Mouse (Mus musculus) left cerebral cortex, postnatal 14 days (tissue): Measurements from ENCODE around the gene Tuft1. TPM values are rescaled to one million over a fixed set of nuclear protein-coding genes. Genes with fewer than 3 reads are reported as not detected.

Source experiments
- DNase-seq, 2 experiments: peaks; one replicate each; pipeline ENCODE4 v3.0.0; 2021 to 2022; ENCODE audit warnings: low spot score in 2 of 2, mixed read lengths in 1 of 2
- intact Hi-C: fragments of 180-260 bp; cut with DNase I; formaldehyde crosslinking; loops from one replicate; pipeline ENCODE4 v1.15.1; 2025
- total RNA-seq, 2 experiments: library from RNA; stranded (reverse); gene quantifications; 2 replicates each; pipeline ENCODE4 v1.2.3; 2021

The Tuft1 gene
- total RNA-seq, 2 experiments from 2014 or later: 1.4 to 2.0 TPM

- no peak for DNase-seq
- intact Hi-C loops: no loop called here
Measured at GRCm38 (mm10) chr3:94611834-94612233, 46.8 kb downstream of the Tuft1 start.

DNA sequence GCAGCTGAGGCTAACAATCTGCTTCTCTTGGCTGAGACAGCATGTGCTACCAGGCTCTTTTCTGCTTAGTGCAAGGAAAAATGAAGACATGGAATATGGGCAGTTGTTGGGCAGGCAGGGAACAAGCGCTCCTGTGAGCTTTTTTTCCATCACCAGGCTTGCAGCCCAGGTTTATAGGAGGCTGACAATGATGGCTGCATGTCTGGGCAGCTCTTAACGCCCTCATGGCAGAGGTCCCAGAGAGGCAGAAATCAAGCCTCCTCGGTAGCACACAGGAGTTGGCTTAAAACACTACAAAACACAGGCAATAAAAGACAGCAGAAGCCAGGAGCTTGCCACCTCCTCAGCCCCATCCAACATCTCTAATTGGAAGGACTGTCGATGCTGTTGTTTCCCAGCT, 47.3 kb downstream of the Tuft1 start:
- intact Hi-C loops: no loop called here
- DNase-seq: no peak

DNA sequence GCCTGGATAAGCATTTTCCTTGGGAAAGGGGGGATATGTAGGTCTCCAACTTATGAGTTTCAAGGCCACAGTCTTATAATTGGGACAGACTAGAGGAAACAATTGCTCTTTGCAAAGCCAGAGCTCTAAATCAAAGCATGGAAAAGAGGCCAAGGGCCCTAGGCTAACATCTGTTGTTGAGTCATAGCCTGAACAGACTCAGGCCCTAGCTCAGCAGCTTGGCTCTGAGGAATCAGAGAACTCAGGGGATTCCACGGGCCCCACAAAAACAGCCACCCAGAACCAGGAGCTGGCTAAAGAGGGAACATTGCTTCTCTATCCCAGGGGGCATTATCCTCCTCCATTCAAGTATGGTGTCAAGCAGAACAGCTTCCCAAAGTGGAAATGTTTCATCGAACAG, 48.1 kb downstream of the Tuft1 start:
- no peak for DNase-seq
- intact Hi-C loops: no loop called here

DNA sequence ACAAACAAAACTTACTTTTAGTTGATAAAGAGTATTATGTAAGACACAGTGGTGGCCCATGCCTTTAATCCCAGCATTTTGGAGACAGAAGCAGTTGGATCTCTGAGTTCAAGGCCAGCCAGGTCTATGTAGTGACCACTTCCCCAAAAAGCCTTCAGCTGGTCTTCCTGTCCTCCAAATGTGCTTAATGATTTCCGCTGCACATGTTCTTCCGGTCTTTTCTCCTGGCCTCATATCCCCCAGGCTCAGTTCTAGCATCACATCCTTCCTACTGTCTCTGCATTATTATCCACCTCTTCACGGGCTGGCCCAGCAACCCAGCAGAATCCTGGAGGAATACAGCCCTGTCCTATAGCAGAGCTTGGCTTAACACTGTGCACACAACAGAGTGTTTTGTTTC, 49.1 kb downstream of the Tuft1 start:
- intact Hi-C loops: no loop called here

DNA sequence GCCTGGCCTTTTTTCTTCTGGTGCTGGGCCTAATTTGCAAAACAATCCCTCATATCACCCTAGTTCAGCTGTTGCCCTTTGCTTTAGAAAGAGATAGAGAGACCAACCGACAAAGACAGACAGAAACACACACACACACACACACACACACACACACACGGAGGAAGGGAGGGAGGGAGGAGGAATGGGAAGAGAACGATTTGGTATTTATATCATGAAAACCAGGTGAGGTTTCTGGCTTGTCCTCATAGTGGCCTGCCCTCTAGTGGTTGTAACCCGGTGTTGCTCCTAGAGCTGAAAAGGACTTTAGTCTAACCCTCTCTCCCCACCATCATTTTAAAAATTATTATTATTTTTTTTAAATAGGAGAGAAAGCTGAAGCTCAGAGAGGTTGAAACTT, 56.7 kb downstream of the Tuft1 start:
- intact Hi-C loops: loop anchor here (5.0 kb wide), 1 partner anchor 145 kb away; no protein-coding TSS in a partner anchor
- peak; percentile 33 to 58 for DNase-seq

More for the DNA sequence above, 49.1 kb downstream of the Tuft1 start:
- DNase-seq: no peak

DNA sequence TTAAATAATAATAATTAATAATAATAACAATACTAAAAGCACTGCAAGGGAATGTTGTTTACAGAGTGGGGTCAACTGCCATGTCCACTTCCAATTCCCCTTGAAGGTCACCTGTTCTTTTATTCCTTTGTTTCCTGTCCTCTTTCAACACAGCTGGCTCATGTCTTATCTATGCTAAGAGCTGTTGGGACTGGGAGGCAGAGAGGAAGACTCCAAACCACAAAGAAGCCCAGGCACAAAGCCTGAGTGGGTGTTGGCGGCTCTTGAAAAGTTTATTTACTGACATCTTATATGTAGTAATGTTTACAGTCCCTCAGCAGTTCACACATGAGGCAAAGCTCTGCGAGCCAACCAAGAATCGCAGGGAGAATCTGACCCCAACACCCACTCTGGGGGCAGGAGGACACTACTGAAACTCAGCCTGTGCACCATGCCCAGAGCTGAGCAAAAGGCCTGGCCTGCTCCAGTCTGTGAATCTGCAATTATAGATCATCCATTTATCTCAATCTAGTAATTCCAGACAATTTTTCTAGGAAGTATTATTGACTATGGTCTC, 61.4 kb downstream of the Tuft1 start:
- DNase-seq: no peak
- intact Hi-C loops: no loop called here

DNA sequence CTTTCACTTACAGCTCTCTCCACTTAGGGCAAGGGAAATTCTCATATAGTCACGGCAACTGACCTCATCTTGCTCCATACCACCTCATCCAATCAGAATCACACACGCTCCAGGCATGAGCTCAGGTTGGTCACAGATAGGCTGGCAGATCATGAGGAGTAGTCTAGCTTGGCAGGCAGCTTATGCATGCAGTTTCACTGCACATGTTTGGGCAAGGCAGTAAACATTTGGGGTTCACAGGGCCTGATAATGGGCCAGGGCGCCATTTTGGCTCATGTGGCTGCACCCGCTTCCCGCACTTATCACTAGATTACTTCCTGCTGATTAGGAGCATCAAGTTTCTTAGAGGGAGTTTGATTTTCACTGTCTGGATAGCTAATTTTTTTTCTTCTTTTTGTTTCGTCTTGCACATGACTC, 62.8 kb downstream of the Tuft1 start:
- intact Hi-C loops: no loop called here

GRCm38 (mm10) chr3:94591066-94591465, 67.6 kb downstream of the Tuft1 start:
- intact Hi-C loops: no loop called here

More for the DNA sequence above, 62.8 kb downstream of the Tuft1 start:
- DNase-seq: no peak

GRCm38 (mm10) chr3:94587962-94588361, 70.7 kb downstream of the Tuft1 start:
- intact Hi-C loops: loop anchor here (5.0 kb wide), 2 partner anchors 131 to 216 kb away; partner anchors contain the start of gene Rorc
- DNase-seq: no peak

More at GRCm38 (mm10) chr3:94591066-94591465, 67.6 kb downstream of the Tuft1 start:
- DNase-seq: no peak

GRCm38 (mm10) chr3:94582944-94583343, 75.7 kb downstream of the Tuft1 start:
- no peak for DNase-seq
- intact Hi-C loops: loop anchor here (5.0 kb wide), 1 partner anchor 254 kb away; the partner anchor contains the start of gene Pogz

DNA sequence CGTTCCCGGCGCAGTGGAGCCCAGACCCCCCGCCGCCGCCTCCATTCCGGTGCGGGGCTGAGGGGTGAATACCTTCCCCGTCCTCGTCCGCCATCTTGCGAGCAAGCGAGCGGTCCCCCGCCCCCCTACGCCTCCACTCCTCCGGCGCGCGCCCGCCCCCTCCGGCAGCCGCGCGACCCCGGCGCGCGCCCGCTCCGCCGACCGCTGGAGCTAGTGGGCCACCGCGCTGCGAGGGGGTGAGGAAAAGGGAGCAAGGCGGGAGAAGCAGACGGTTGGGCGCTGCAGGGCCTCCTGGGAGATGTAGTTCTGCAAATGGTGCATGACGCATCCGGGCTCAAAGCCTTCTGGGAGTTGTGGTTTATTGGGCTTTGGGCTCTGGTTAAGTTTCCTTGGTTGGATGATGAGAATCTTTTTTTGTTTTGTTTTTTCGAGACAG, 76.2 kb downstream of the Tuft1 start, which contains the start of gene Snx27:
Gene Snx27, minus strand, starts transcription at position 261 of the 436 bp plus-strand sequence.
- peak; percentile 93 for DNase-seq
- intact Hi-C loops: loop anchor here (5.0 kb wide), 1 partner anchor 255 kb away; the partner anchor contains the start of gene Pogz

DNA sequence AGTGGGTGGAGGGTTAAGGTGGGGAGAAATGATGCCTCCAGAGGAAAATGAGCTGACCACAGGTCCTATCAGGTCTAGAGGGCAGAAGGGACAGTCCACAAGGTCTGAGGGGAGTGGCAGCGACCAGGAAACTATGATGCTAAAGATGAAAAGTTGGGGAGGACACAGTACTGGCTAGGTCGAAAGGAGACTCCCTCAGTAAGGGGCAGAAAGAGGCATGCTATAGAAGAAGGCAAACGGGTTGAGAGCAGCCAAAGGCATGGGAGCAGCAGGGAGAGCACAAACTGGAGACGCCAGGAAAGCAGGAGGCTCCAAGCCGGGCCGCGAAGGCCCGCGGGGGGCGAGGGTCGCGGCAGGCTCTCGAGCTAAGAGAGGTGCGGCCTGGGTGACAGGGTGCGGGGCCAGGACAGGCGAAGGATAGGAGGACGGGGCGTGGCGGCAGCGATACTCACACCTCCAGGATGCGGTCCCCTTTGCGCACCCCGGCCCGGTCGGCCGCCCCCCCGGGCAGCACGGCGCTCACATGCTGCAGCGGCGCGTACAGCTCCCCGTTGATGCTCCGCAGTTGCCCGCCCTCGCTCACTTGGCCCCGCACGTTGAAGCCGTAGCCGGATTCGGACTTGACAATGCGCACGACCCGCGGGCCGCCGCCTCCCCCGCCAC, 76.7 kb downstream of the Tuft1 start:
- DNase-seq: no peak
- intact Hi-C loops: loop anchor here (5.0 kb wide), 1 partner anchor 255 kb away; the partner anchor contains the start of gene Pogz

GRCm38 (mm10) chr3:94581138-94581780, 77.4 kb downstream of the Tuft1 start:
- peak; percentile 31 to 72 for DNase-seq
- intact Hi-C loops: loop anchor here (5.0 kb wide), 1 partner anchor 256 kb away; the partner anchor contains the start of gene Pogz

DNA sequence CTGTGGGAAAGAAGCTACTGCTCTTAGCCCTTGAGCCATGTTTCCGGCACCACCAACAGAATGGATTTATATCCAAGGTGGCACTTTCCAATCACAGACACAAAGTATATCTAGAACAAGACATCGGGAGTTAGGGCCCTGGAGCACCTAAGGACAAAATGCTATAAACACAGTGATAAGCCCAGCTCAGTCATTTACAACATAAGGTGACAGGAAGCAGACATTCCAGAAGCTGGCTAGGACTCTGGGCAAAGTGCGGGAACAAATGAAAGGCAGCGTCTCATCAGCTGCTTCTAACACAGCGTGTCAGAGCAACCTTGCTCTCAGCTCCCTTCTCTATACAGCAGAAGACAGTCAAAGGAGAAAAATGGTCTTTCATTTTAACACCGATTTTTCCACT, 84.2 kb downstream of the Tuft1 start:
- intact Hi-C loops: no loop called here
- DNase-seq: no peak

DNA sequence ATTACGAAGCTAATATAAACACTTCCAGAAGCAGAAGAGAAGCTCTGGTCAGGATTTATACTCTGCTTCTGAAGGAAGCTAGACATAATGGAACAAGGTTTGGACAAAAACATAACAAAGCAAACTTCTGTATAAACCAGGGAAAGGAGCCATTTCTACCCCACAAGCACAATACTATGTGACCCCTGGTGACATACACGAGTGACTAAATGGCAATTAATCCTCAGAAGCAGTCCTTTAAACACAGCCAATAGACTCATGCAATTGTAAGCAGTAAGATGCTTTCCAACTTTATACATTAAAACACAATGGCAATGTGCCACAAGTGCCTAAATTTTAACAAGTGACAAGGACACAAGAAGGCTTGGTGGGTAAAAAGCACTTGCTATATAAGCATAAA, 91.4 kb downstream of the Tuft1 start:
- intact Hi-C loops: no loop called here
- DNase-seq: no peak

GRCm38 (mm10) chr3:94565557-94565956, 93.1 kb downstream of the Tuft1 start:
- DNase-seq: no peak
- intact Hi-C loops: no loop called here

GRCm38 (mm10) chr3:94565127-94565526, 93.5 kb downstream of the Tuft1 start:
- no peak for DNase-seq
- intact Hi-C loops: no loop called here

DNA sequence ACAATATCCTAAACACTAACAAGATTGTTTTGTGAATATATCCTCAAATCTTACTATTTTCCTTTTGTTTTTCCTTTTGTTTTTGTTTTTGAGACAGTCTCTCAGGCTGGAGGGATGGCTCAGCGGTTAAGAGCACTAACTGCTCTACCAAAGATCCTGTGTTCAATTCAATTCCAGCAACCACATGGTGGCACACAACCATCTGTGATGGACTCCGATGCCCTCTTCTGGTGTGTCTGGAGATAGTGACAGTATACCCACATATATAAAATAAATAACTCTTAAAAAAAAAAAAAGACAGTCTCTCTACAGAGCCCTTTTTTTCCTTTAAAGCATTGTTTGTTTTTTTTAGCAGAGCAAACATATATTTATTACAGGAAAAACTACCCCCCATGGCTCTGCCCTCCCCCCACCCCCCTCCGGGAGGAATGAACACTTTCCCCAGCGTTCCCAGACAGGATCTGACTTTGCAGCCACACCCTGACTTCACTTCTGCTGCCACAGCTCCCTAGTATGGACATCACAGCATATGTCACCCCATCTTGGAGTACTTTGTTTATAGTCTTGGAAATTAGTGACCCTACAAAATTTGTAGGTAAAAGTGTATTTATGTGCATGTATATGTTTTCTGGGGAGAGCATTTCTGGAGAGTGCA, 94.2 kb downstream of the Tuft1 start:
- intact Hi-C loops: no loop called here
- no peak for DNase-seq

- no peak for DNase-seq
- intact Hi-C loops: no loop called here
Measured at GRCm38 (mm10) chr3:94563163-94563562, 95.5 kb downstream of the Tuft1 start.
